Mouse (Mus musculus) liver, embryonic 14.5 days (tissue): ENCODE measurements around the gene Ppp1r15a.
A peak's percentile ranks its signal among the peaks of the same experiment; 100 is the strongest.

Source experiments
- CTCF ChIP-seq: IDR thresholded peaks from 2 replicates; pipeline ENCODE4 v1.5.1; 2016; ENCODE audit warnings: antibody characterized with exemption, low read depth, control low read depth
- EP300 ChIP-seq: IDR thresholded peaks from 2 replicates; pipeline ENCODE4 v1.6.1; 2016; ENCODE audit warnings: antibody characterized with exemption, low read depth

DNA sequence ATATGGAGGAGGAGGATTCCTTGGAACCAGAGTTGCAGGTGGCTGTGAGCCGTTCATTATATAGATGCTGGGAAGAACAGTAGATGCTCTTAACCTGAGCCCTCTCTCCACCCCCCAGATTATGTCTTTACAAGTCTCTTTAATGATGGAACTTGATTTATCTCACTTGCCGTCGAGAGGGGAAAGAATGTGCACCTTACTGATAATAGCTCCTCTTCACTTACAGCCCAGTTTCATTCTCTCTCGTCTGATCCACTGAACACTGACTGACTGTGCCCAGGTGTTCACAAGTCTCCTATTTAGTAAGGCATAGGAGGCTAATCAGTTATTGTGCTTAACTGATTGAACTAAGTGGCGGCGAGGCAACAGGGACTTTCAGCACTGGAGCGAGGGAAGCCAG lies 36.5 kb downstream of the Ppp1r15a start:
- TF ChIP-seq EP300, result peak; percentile 67
- TF ChIP-seq CTCF, result no peak
